Mouse (Mus musculus) embryonic facial prominence, embryonic 10.5 days (tissue): ENCODE measurements around the gene Crim1. TPM values are rescaled to one million over a fixed set of nuclear protein-coding genes. Genes with fewer than 3 reads are reported as not detected.

Experiments
- DNase-seq: peaks from one replicate; pipeline ENCODE4 v3.0.0-alpha.2; 2017; ENCODE audit warnings: low spot score
- H3K27ac ChIP-seq: fragments of 300-500 bp; sonication (generic); replicated peaks from 2 replicates; pipeline ENCODE4 v1.5.1; 2016; ENCODE audit warnings: mild to moderate bottlenecking
- H3K27me3 ChIP-seq: fragments of 300-500 bp; sonication (generic); replicated peaks from 2 replicates; pipeline ENCODE4 v1.6.1; 2016; ENCODE audit warnings: low read depth, mild to moderate bottlenecking; ENCODE audit not compliant: poor library complexity, severe bottlenecking
- H3K36me3 ChIP-seq: fragments of 300-500 bp; sonication (generic); replicated peaks from 2 replicates; pipeline ENCODE4 v1.6.1; 2016; ENCODE audit warnings: mild to moderate bottlenecking, moderate library complexity
- H3K4me1 ChIP-seq: fragments of 300-500 bp; sonication (generic); 2 replicates; pipeline ENCODE4 v1.6.1; 2016
- H3K4me3 ChIP-seq: fragments of 300-500 bp; sonication (generic); 2 replicates; pipeline ENCODE4 v1.5.1; 2016; ENCODE audit warnings: mild to moderate bottlenecking, moderate library complexity
- H3K9me3 ChIP-seq: fragments of 300-500 bp; sonication (generic); 2 replicates; pipeline ENCODE4 v1.6.1; 2016; ENCODE audit warnings: mild to moderate bottlenecking
- WGBS: fragments of 180-500 bp; shearing (Covaris S2); methylation state at CpG from one replicate; pipeline ENCODE4 v1.1.7; 2016; 5-methylcytosine and 5-hydroxymethylcytosine counted together
- polyA plus RNA-seq: library from polyadenylated mRNA; unstranded; fragments of >200 nt; fragmentation: Nextera tagmentation; extraction: Ambion mirVana; gene quantifications from 2 replicates; pipeline ENCODE4 v1.2.1, GENCODE M21; 2016

Gene Crim1
- polyA plus RNA-seq, 1 experiment from 2014 or later, result 2.2 TPM

- Histone ChIP-seq H3K27me3 (no peaks in the 10 kb centered on the region), H3K36me3 (peaks cover 41% of the 10 kb centered on the region), H3K27ac (no peak overlapping the region), H3K4me1 (peaks cover 7% of the 10 kb centered on the region; the same call in 1 of the 2 replicates), H3K9me3 (no peaks in the 10 kb centered on the region), H3K4me3 (no peak overlapping the region)
- no peak for DNase-seq
- WGBS, result 90% methylated on average over 8 of the region's 8 CpGs
Observed at GRCm38 (mm10) chr17:78379079-78379729, 179.2 kb downstream of the Crim1 start.

- Histone ChIP-seq H3K4me3 (no peak overlapping the region), H3K4me1 (peaks cover 4% of the 10 kb centered on the region; the same call in 1 of the 2 replicates), H3K9me3 (no peaks in the 10 kb centered on the region), H3K36me3 (peaks cover 35% of the 10 kb centered on the region), H3K27ac (no peak overlapping the region), H3K27me3 (no peaks in the 10 kb centered on the region)
- DNase-seq, result no peak
- 87% methylated on average over 11 of the region's 11 CpGs for WGBS
Observed at GRCm38 (mm10) chr17:78379730-78380245, 179.7 kb downstream of the Crim1 start.

GRCm38 (mm10) chr17:78382321-78382720 lies 182.3 kb downstream of the Crim1 start:
- no peak overlapping the region for H3K27ac ChIP-seq
- DNase-seq, result no peak
- no peaks in the 10 kb centered on the region for H3K9me3 ChIP-seq
- no peak overlapping the region for H3K4me3 ChIP-seq
- H3K36me3 ChIP-seq, result peaks cover 34% of the 10 kb centered on the region
- 90% methylated on average over 3 of the region's 3 CpGs for WGBS
- H3K27me3 ChIP-seq, result no peaks in the 10 kb centered on the region
- 0 out of 2 replicates have a peak, but pooled peaks cover 3% of the 10 kb centered on the region for H3K4me1 ChIP-seq

GRCm38 (mm10) chr17:78387665-78388064 lies 187.6 kb downstream of the Crim1 start:
- DNase-seq, result no peak
- H3K9me3 ChIP-seq, result no peaks in the 10 kb centered on the region
- no peak overlapping the region for H3K27ac ChIP-seq
- peaks cover 8% of the 10 kb centered on the region; the same call in 1 of the 2 replicates for H3K36me3 ChIP-seq
- 0 out of 2 replicates have a peak, but pooled peaks cover 3% of the 10 kb centered on the region for H3K4me1 ChIP-seq
- no peaks in the 10 kb centered on the region for H3K27me3 ChIP-seq
- no peak overlapping the region for H3K4me3 ChIP-seq
- WGBS, result 85% methylated on average over 9 of the region's 9 CpGs

GRCm38 (mm10) chr17:78388101-78388847 lies 188.2 kb downstream of the Crim1 start:
- H3K4me3 ChIP-seq, result no peak overlapping the region
- WGBS, result 92% methylated on average over 9 of the region's 9 CpGs
- no peak overlapping the region for H3K27ac ChIP-seq
- no peaks in the 10 kb centered on the region for H3K4me1 ChIP-seq
- no peak for DNase-seq
- peaks cover 6% of the 10 kb centered on the region; the same call in 1 of the 2 replicates for H3K36me3 ChIP-seq
- H3K9me3 ChIP-seq, result no peaks in the 10 kb centered on the region
- H3K27me3 ChIP-seq, result no peaks in the 10 kb centered on the region

- Histone ChIP-seq H3K9me3 (no peaks in the 10 kb centered on the region), H3K27me3 (no peaks in the 10 kb centered on the region), H3K4me1 (no peaks in the 10 kb centered on the region), H3K4me3 (no peak overlapping the region), H3K36me3 (peaks cover 8% of the 10 kb centered on the region), H3K27ac (no peak overlapping the region)
- WGBS, result 93% methylated on average over 5 of the region's 5 CpGs
- no peak for DNase-seq
Observed at GRCm38 (mm10) chr17:78389573-78389972, 189.5 kb downstream of the Crim1 start.

GRCm38 (mm10) chr17:78392401-78393087 lies 192.5 kb downstream of the Crim1 start:
- 85% methylated on average over 9 of the region's 9 CpGs for WGBS
- no peaks in the 10 kb centered on the region for H3K4me1 ChIP-seq
- no peak for DNase-seq
- no peak overlapping the region for H3K4me3 ChIP-seq
- H3K36me3 ChIP-seq, result peaks cover 21% of the 10 kb centered on the region
- H3K27ac ChIP-seq, result no peak overlapping the region
- no peaks in the 10 kb centered on the region for H3K9me3 ChIP-seq
- H3K27me3 ChIP-seq, result no peaks in the 10 kb centered on the region

GRCm38 (mm10) chr17:78400130-78400840 lies 200.2 kb downstream of the Crim1 start:
- Histone ChIP-seq H3K27ac (no peak overlapping the region), H3K36me3 (peaks cover 48% of the 10 kb centered on the region)
- WGBS, result 87% methylated on average over 12 of the region's 12 CpGs

GRCm38 (mm10) chr17:78401311-78401710 lies 201.3 kb downstream of the Crim1 start:
- Histone ChIP-seq H3K36me3 (peaks cover 49% of the 10 kb centered on the region), H3K4me1 (peaks cover 15% of the 10 kb centered on the region)
- 80% methylated on average over 6 of the region's 6 CpGs for WGBS

More at GRCm38 (mm10) chr17:78400130-78400840, 200.2 kb downstream of the Crim1 start:
- Histone ChIP-seq H3K27me3 (no peaks in the 10 kb centered on the region), H3K4me1 (peaks cover 15% of the 10 kb centered on the region), H3K4me3 (no peak overlapping the region), H3K9me3 (no peaks in the 10 kb centered on the region)
- no peak for DNase-seq

GRCm38 (mm10) chr17:78401713-78402112 lies 201.7 kb downstream of the Crim1 start:
- Histone ChIP-seq H3K4me1 (peaks cover 15% of the 10 kb centered on the region), H3K27me3 (no peaks in the 10 kb centered on the region), H3K27ac (no peak overlapping the region), H3K9me3 (no peaks in the 10 kb centered on the region), H3K4me3 (no peak overlapping the region), H3K36me3 (peaks cover 49% of the 10 kb centered on the region)
- WGBS, result 73% methylated on average over 4 of the region's 4 CpGs
- no peak for DNase-seq

More at GRCm38 (mm10) chr17:78401311-78401710, 201.3 kb downstream of the Crim1 start:
- H3K27me3 ChIP-seq, result no peaks in the 10 kb centered on the region
- no peak overlapping the region for H3K4me3 ChIP-seq
- no peak overlapping the region for H3K27ac ChIP-seq
- DNase-seq, result no peak
- no peaks in the 10 kb centered on the region for H3K9me3 ChIP-seq

- WGBS, result 80% methylated on average over 6 of the region's 6 CpGs
- H3K27ac ChIP-seq, result no peak overlapping the region
- H3K4me1 ChIP-seq, result peaks cover 15% of the 10 kb centered on the region
- no peak overlapping the region for H3K4me3 ChIP-seq
- H3K36me3 ChIP-seq, result peaks cover 47% of the 10 kb centered on the region
- no peaks in the 10 kb centered on the region for H3K27me3 ChIP-seq
- DNase-seq, result no peak
- H3K9me3 ChIP-seq, result no peaks in the 10 kb centered on the region
Observed at GRCm38 (mm10) chr17:78402174-78402573, 202.1 kb downstream of the Crim1 start.

- no peak overlapping the region for H3K27ac ChIP-seq
- H3K9me3 ChIP-seq, result no peaks in the 10 kb centered on the region
- peaks cover 41% of the 10 kb centered on the region for H3K36me3 ChIP-seq
- no peaks in the 10 kb centered on the region for H3K27me3 ChIP-seq
- peaks cover 15% of the 10 kb centered on the region for H3K4me1 ChIP-seq
- 74% methylated on average over 4 of the region's 4 CpGs for WGBS
- no peak for DNase-seq
- no peak overlapping the region for H3K4me3 ChIP-seq
Observed at GRCm38 (mm10) chr17:78403229-78403628, 203.2 kb downstream of the Crim1 start.
